Mouse (Mus musculus) urinary bladder, postnatal 0 days (tissue): ENCODE data around the gene Atxn7l1. TPM values are rescaled to one million over a fixed set of nuclear protein-coding genes. Genes with fewer than 3 reads are reported as not detected.

Experiments used
- polyA plus RNA-seq: library from polyadenylated mRNA; unstranded; fragments of >200 nt; fragmentation: Nextera tagmentation; extraction: Ambion mirVana; gene quantifications from 2 replicates; pipeline ENCODE4 v1.2.1, GENCODE M21; 2015

Gene Atxn7l1
- polyA plus RNA-seq = 6.7 and 7.0 TPM in 2 replicates

DNA sequence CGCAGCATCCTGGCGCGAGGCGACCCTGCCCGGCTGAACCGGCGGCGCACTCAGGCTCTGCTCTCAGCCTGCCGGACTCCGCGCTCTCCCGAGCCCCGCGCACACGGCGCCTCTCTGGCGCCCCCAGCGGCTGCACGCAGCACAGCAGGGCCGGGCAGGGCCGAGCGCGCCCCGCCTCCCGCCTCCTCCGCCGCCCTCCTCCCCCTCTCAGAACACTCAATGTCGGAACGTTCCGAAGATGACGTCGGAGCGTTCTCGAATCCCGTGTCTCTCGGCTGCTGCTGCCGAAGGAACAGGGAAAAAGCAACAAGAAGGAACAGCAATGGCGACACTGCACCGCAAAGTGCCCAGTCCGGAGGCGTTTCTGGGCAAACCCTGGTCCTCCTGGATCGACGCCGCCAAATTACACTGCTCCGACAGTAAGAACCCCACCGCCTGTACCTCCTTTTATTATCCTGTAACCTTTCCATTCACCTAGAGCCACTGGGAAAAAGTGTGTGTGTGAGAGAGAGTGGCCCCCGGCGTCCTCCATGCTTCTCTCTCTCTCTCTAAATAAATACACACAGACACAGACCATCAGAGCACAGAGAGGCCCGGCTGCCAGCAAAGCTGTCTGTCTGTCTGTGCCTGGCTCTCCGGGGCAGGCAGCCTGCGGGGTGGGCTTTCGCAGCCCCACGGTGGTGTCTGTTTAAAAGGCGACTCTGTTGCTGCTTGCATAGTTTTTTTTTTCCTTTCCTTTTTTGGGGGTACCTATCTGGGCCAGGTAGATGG, at the start of gene Atxn7l1:
Gene Atxn7l1, plus strand, starts transcription at position 197 of the 771 bp plus-strand sequence.

DNA sequence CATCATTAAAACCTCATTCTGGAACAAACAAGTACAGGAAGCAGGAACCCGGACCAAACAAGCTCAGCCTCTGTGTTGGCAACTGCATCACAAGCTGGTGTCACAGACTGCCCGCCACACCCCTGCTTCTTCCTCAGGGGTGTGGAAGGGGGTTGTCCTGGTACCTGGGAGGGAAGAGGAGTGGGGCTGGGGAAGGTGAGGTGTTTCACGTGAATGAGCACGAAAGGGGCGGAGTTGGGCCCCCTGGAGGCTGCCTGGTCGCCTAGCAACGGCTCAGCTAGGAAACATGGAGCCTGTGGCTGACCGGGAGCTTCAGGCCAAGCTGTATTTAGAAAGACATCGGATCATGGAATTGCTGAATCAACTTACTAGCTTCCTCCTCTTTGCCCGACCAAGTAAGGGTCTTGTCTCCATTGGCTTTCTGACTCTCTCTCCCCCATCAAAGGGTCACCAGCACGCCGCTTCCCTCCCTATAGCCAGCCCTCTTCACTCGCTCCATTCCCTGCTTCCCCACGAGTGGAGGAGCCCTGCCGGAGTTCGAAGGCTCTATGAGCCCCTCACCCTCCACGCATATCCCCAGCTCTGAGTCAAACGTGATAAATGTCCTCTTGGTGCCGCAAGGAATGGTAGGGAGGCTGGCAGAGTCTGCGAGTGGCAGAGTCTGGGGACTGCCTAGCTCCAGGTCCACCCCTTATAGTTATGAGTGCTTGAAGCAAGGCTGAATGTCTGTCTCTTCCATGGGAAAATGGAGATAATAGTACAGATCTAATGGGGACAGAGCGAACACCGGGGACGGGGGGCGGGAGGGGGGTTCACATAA, 247.5 kb downstream of the Atxn7l1 start, which contains the start of gene Efcab10:
Gene Efcab10, plus strand, starts transcription at position 51 of the 820 bp plus-strand sequence.

Other genes with a start within 250 kb of the Atxn7l1 start
- gene Sypl, start 193.8 kb upstream of the Atxn7l1 start, polyA plus RNA-seq = 190 and 225 TPM in 2 replicates
- 0.04 TPM in 1 of 2 replicates, not detected in the other for gene Cdhr3, start 54.8 kb upstream of the Atxn7l1 start, polyA plus RNA-seq
- gene Efcab10, start 247.2 kb downstream of the Atxn7l1 start, polyA plus RNA-seq = not detected in 2 replicates